Mouse (Mus musculus) cerebral cortex, adult 2 months (tissue): ENCODE data around the gene Capn5.

Experiments used
- WGBS: fragments of 180-500 bp; shearing (Covaris S2); methylation state at CpG from one replicate; pipeline ENCODE4 v1.1.7; 2018; 5-methylcytosine and 5-hydroxymethylcytosine counted together

Capn5 gene

GRCm38 (mm10) chr7:98148721-98149407 is 29.2 kb downstream of the Capn5 start:
- 76% methylated on average over 10 of the region's 10 CpGs for WGBS

GRCm38 (mm10) chr7:98147766-98148165 is 30.3 kb downstream of the Capn5 start:
- 54% methylated on average over 8 of the region's 8 CpGs for WGBS

- 56% methylated on average over 8 of the region's 8 CpGs for WGBS
Observed at GRCm38 (mm10) chr7:98146447-98146845, 31.6 kb downstream of the Capn5 start.

- WGBS, result 63% methylated on average over 12 of the region's 12 CpGs
Observed at GRCm38 (mm10) chr7:98145842-98146446, 32.1 kb downstream of the Capn5 start.

GRCm38 (mm10) chr7:98145402-98145801 is 32.7 kb downstream of the Capn5 start, which contains the start of gene Omp:
Omp (minus strand) TSS chr7:98145502.
- WGBS, result 87% methylated on average over 5 of the region's 5 CpGs

GRCm38 (mm10) chr7:98142648-98143047 is 35.4 kb downstream of the Capn5 start:
- WGBS, result 90% methylated on average over 3 of the region's 3 CpGs

GRCm38 (mm10) chr7:98142247-98142646 is 35.8 kb downstream of the Capn5 start:
- 77% methylated on average over 8 of the region's 8 CpGs for WGBS

- 81% methylated on average over 3 of the region's 3 CpGs for WGBS
Observed at GRCm38 (mm10) chr7:98141206-98141605, 36.9 kb downstream of the Capn5 start.

GRCm38 (mm10) chr7:98140597-98140996 is 37.5 kb downstream of the Capn5 start:
- 53% methylated on average over 2 of the region's 2 CpGs for WGBS

GRCm38 (mm10) chr7:98139216-98139615 is 38.9 kb downstream of the Capn5 start:
- WGBS, result 65% methylated on average over 9 of the region's 9 CpGs

GRCm38 (mm10) chr7:98137995-98138394 is 40.1 kb downstream of the Capn5 start:
- 75% methylated on average over 2 of the region's 2 CpGs for WGBS

- WGBS, result 58% methylated on average over 3 of the region's 3 CpGs
Observed at GRCm38 (mm10) chr7:98137583-98137982, 40.5 kb downstream of the Capn5 start.

- 94% methylated on average over 8 of the region's 8 CpGs for WGBS
Observed at GRCm38 (mm10) chr7:98131751-98132150, 46.3 kb downstream of the Capn5 start.

GRCm38 (mm10) chr7:98125473-98125872 is 52.6 kb downstream of the Capn5 start:
- whole genome bisulfite sequencing, result 47% methylated on average over 5 of the region's 5 CpGs

GRCm38 (mm10) chr7:98124701-98125100 is 53.4 kb downstream of the Capn5 start:
- 69% methylated on average over 5 of the region's 5 CpGs for WGBS

- WGBS, result 47% methylated on average over 8 of the region's 8 CpGs
Observed at GRCm38 (mm10) chr7:98121673-98122072, 56.4 kb downstream of the Capn5 start.

- 79% methylated on average over 3 of the region's 3 CpGs for WGBS
Observed at GRCm38 (mm10) chr7:98121241-98121640, 56.8 kb downstream of the Capn5 start.

- 5% methylated on average over 7 of the region's 7 CpGs for WGBS
Observed at GRCm38 (mm10) chr7:98120325-98120724, 57.7 kb downstream of the Capn5 start.

- 44% methylated on average over 2 of the region's 2 CpGs for WGBS
Observed at GRCm38 (mm10) chr7:98119961-98120232, 58.2 kb downstream of the Capn5 start.

GRCm38 (mm10) chr7:98119179-98119960 is 58.7 kb downstream of the Capn5 start, which contains the start of gene Myo7a:
Myo7a (minus strand) TSS chr7:98119524.
- 53% methylated on average over 9 of the region's 9 CpGs for WGBS

GRCm38 (mm10) chr7:98117012-98117660 is 60.9 kb downstream of the Capn5 start:
- 51% methylated on average over 11 of the region's 11 CpGs for WGBS

- 76% methylated on average over 6 of the region's 6 CpGs for WGBS
Observed at GRCm38 (mm10) chr7:98114656-98115055, 63.4 kb downstream of the Capn5 start.
